Mouse (Mus musculus) lung, postnatal 10 days (tissue): ENCODE results near the gene Tgtp2.
"Not testable (repeated sequence)": the region's sequence is repeated elsewhere in the genome, so short reads cannot be mapped to it uniquely, and the experiment has no call there.

Experiments used
- DNase-seq: peaks from one replicate; pipeline ENCODE4 v3.0.0; 2021

Tgtp2 gene

GRCm38 (mm10) chr11:49084385-49084784, 20.4 kb upstream of the Tgtp2 start:
- DNase-seq, result no peak

GRCm38 (mm10) chr11:49083808-49084207, 19.8 kb upstream of the Tgtp2 start:
- no peak for DNase-seq

GRCm38 (mm10) chr11:49083146-49083545, 19.1 kb upstream of the Tgtp2 start:
- no peak for DNase-seq

GRCm38 (mm10) chr11:49081886-49082285, 17.9 kb upstream of the Tgtp2 start:
- no peak for DNase-seq

DNA sequence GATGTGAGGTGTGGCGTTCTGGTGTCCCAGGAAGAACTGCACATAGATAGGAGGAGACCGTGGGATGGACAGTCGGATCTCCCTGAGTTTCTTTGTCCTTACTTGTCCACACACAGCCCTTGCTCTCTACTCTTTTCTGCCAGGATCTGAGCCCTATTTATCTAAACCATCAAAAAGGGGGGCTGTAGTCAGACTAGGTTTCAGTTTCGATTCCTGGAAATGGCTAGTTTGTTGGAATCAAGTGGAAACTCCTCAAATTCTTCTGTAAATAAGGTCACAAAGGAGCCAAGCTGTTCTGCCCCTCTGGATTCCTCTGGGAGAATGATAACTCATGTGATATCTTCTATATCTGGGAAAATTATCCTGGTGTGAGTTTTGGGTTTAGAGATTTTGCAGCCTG, 17.4 kb upstream of the Tgtp2 start:
- DNase-seq, result no peak

- DNase-seq, result no peak
Measured at GRCm38 (mm10) chr11:49080636-49081035, 16.6 kb upstream of the Tgtp2 start.

GRCm38 (mm10) chr11:49078719-49079118, 14.7 kb upstream of the Tgtp2 start:
- no peak for DNase-seq

GRCm38 (mm10) chr11:49077012-49077411, 13.0 kb upstream of the Tgtp2 start:
- DNase-seq, result no peak

GRCm38 (mm10) chr11:49076001-49076757, 12.2 kb upstream of the Tgtp2 start, which contains the start of gene Ifi47:
Gene Ifi47, plus strand, starts transcription at chr11:49076587.
- peak; percentile 43 for DNase-seq

DNA sequence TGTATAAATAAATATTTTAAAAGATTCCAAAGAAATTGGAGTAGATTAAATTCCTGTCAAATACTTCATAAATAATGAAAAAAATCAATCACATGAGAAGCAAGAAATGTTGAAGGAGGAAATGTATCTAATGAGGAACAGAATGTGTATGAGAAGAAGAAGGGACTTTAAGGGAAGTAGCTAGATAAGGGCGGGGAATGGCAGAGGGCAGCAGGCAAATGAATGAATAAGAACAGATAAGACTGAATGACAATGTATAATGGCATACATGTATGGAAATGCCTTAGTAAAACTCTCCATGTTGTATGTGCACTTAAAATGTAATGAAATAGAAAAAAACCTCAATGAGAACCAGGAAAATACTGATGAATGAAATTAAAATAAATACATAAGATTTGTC, 4.4 kb upstream of the Tgtp2 start:
- no peak for DNase-seq

- DNase-seq, result not testable (repeated sequence)
Measured at GRCm38 (mm10) chr11:49061865-49062264, 2.1 kb downstream of the Tgtp2 start.

- DNase-seq, result not testable (repeated sequence)
Measured at GRCm38 (mm10) chr11:49060061-49060460, 3.9 kb downstream of the Tgtp2 start.

DNA sequence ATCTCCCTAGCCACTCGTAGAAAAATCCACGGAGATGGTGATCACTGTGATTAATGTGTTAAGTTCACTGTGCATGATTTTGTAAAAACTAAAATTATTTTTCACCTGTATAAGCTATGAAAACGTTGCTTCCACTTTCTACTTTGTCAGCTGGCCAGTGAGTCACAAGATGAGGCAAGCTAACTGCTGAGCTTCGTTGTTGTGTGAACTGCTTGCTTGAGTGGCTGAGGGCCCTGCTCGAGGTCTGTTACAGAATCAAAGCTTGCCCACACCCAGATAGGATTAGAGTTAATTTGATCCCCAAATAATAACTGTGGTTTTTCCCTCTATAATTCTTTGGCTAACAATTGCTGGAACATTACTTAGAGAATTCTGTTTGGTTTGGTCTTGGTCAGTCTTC, 12.1 kb downstream of the Tgtp2 start:
- DNase-seq, result not testable (repeated sequence)

DNA sequence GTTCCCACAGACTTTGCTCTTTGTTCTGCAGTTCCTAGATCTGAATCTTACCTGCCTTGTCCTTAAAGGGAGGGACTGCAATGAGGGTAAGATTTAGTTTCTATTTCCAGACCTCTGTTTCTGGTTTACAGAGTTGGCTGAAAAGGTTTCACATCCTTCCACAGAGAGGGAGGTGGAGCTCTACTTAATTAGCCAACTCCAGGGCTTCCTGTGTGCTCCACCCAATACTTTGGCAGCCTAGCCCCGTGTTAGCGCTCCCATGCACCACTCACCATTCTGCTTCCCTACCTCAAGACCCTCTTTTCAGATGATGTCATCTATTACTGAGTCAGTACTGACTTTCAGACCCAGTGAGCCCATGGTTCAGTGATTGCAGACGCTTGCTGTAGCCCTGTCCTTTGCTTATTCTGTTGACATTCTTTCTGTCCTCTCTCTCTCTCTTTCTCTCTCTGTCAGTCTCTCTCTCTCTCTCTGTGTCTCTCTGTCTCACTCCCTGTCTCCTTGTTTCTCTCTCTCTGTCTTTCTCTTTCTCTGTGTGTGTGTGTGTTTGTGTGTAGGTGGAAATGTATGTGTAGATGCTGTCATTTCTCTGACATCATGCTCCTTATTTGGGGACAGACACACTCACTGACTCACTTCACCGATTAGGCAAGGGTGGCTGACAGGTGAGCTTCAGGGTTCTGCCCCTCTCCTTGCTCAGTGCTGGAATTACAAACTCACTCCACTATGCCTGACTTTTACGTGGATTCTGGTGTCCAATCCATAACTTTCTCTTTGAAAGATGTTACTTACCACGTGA, 12.7 kb downstream of the Tgtp2 start, which contains the start of gene 9930111J21Rik2:
9930111J21Rik2 (minus strand) TSS at position 150 of the 799 bp plus-strand sequence.
- DNase-seq, result not testable (repeated sequence)

DNA sequence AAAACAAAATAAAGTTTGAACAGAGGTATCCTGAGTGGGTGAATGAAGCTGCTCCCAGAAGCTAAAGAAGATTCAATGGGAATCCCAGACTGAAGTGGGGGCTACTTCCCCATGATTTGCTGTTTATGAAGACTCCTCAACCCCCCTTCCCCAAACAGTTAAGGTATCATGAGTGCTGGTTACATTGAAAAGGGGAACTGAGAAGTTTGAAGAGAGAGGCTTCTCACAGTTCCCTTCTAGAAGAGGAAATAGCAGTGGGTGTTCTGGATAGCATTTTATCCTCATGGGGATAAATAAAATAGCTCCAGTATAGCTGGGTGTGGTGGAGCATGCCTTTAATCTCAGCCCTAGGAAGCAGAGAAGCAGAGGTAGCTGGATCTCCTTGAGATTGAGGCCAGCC, 13.9 kb downstream of the Tgtp2 start:
- not testable (repeated sequence) for DNase-seq

- not testable (repeated sequence) for DNase-seq
Measured at GRCm38 (mm10) chr11:49012074-49012473, 51.9 kb downstream of the Tgtp2 start.
